Mouse (Mus musculus) embryonic fibroblast, embryonic 13.5 days (primary cell): Measurements from ENCODE around the gene 2810006K23Rik. TPM values are rescaled to one million over a fixed set of nuclear protein-coding genes. Genes with fewer than 3 reads are reported as not detected.

Experiments used
- H3K27ac ChIP-seq: 2 replicates; pipeline ENCODE4 v1.5.1; 2012; ENCODE audit warnings: low read length, control low read depth, inconsistent platforms; ENCODE audit not compliant: insufficient read depth
- H3K4me1 ChIP-seq: 2 replicates; pipeline ENCODE4 v1.6.1; 2011; ENCODE audit warnings: low read length; ENCODE audit not compliant: control insufficient read depth, insufficient read depth
- H3K4me3 ChIP-seq: 2 replicates; pipeline ENCODE4 v1.5.1; 2011; ENCODE audit warnings: mild to moderate bottlenecking, control low read depth, low read length; ENCODE audit not compliant: insufficient read depth
- CTCF ChIP-seq: IDR thresholded peaks from 2 replicates; pipeline ENCODE4 v1.5.1; 2011; ENCODE audit warnings: mild to moderate bottlenecking, control low read depth, low read length, moderate library complexity, borderline replicate concordance; ENCODE audit not compliant: insufficient read depth
- POLR2A ChIP-seq: IDR thresholded peaks from 2 replicates; pipeline ENCODE4 v1.6.1; 2011; ENCODE audit warnings: low read depth, mild to moderate bottlenecking, control low read depth, low read length, moderate library complexity
- polyA plus RNA-seq: library from polyadenylated mRNA; stranded (reverse); fragments of >200 nt; gene quantifications from 2 replicates; pipeline ENCODE4 v1.2.4, GENCODE M21; 2011; ENCODE audit warnings: low read depth; ENCODE audit not compliant: missing spikeins, insufficient read length

2810006K23Rik gene
- polyA plus RNA-seq, 1 experiment = 12.9 TPM

DNA sequence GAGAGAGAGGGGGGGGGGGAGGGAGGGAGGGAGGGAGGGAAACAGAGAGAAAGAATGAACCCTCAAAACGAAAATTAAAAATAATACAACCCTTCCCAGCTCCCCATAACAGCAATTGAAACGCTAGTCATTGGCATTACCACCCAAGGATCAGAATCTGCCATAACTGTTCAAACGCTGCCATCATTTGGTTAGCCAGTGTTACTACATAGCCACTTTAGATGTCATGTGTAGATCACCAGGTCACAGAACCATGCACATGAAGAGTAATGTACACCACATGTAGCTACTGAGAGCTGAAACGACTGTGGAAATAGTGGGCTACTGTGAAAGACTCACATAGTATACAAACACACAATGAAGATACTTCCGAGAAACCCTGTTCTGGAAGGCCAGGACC lies 60.0 kb downstream of the 2810006K23Rik start:
- Histone ChIP-seq H3K27ac (no peak overlapping the region), H3K4me3 (no peak overlapping the region), H3K4me1 (no peaks in the 10 kb centered on the region)
- no peak for TF ChIP-seq CTCF
- TF ChIP-seq POLR2A = no peak

Other genes starting within 250 kb of the 2810006K23Rik start
- 2.6 and 3.8 TPM in 2 replicates for gene Abcb9, start 232.3 kb upstream of the 2810006K23Rik start, polyA plus RNA-seq
- 9.6 and 12.8 TPM in 2 replicates for gene Ogfod2, start 215.8 kb upstream of the 2810006K23Rik start, polyA plus RNA-seq
- gene Arl6ip4, start 212.0 kb upstream of the 2810006K23Rik start, polyA plus RNA-seq = 46.4 and 57.0 TPM in 2 replicates
- 22.7 and 28.9 TPM in 2 replicates for gene Pitpnm2, start 78.3 kb upstream of the 2810006K23Rik start, polyA plus RNA-seq
- gene Mphosph9, start 117 bp upstream of the 2810006K23Rik start, polyA plus RNA-seq = 9.4 and 15.0 TPM in 2 replicates
- 179 and 242 TPM in 2 replicates for gene Cdk2ap1, start 35.0 kb downstream of the 2810006K23Rik start, polyA plus RNA-seq
- 77.5 and 90.2 TPM in 2 replicates for gene Sbno1, start 97.9 kb downstream of the 2810006K23Rik start, polyA plus RNA-seq
- 89.9 and 94.2 TPM in 2 replicates for gene Kmt5a, start 111.8 kb downstream of the 2810006K23Rik start, polyA plus RNA-seq
- 12.2 and 13.8 TPM in 2 replicates for gene Rilpl2, start 150.3 kb downstream of the 2810006K23Rik start, polyA plus RNA-seq
- 11.1 and 12.1 TPM in 2 replicates for gene Snrnp35, start 155.0 kb downstream of the 2810006K23Rik start, polyA plus RNA-seq
- 19.8 and 23.2 TPM in 2 replicates for gene Rilpl1, start 203.3 kb downstream of the 2810006K23Rik start, polyA plus RNA-seq
- gene Tmed2, start 212.6 kb downstream of the 2810006K23Rik start, polyA plus RNA-seq = 510 and 665 TPM in 2 replicates
- gene Ddx55, start 224.8 kb downstream of the 2810006K23Rik start, polyA plus RNA-seq = 8.1 and 9.2 TPM in 2 replicates